Mouse (Mus musculus): Measurements from ENCODE around the gene Abcc3. TPM values are rescaled to one million over a fixed set of nuclear protein-coding genes. Genes with fewer than 3 reads are reported as not detected.

The Abcc3 gene
- polyA plus RNA-seq, 1 experiment from 2014 or later, result 0.96 TPM

DNA sequence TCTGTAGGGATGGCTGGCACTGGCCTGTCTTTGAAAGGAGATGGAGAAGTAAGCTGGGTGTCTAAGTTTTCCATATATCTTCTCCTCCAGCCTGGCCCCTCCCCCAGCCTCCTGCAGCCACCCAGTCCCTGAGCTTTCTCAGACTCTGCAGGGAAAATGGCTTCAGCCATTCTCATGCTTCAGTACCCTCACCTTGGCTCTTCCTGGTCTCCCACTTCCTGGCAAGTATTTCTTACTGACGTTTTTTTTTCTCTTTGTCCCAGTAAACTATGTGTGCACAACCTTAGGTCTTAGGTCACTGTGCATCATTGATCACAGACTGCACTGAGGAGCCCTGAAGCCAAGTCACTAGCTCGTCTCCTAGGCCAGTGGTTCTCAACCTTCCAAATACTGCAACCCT, 13.7 kb downstream of the Abcc3 start:
- 27% methylated on average over 2 of the region's 2 CpGs for WGBS

GRCm38 (mm10) chr11:94374276-94374948, 18.4 kb downstream of the Abcc3 start:
- Histone ChIP-seq H3K9me3 (no peaks in the 10 kb centered on the region), H3K4me3 (no peak overlapping the region), H3K4me1 (no peaks in the 10 kb centered on the region), H3K36me3 (no peaks in the 10 kb centered on the region), H3K4me2 (no peak overlapping the region), H3K9ac (no peak overlapping the region), H3K27ac (no peak overlapping the region), H3K27me3 (peaks cover 14% of the 10 kb centered on the region; the same call in 1 of the 2 replicates)
- no peak for ATAC-seq (ENCODE audit: insufficient number of reproducible peaks, insufficient read depth, low FRiP score, low TSS enrichment, low read depth)
- 88% methylated on average over 13 of the region's 13 CpGs for WGBS

More for the DNA sequence above, 13.7 kb downstream of the Abcc3 start:
- Histone ChIP-seq H3K4me3 (no peak overlapping the region), H3K4me2 (no peak overlapping the region), H3K27ac (no peak overlapping the region), H3K4me1 (no peaks in the 10 kb centered on the region), H3K27me3 (no peaks in the 10 kb centered on the region), H3K36me3 (no peaks in the 10 kb centered on the region), H3K9me3 (no peaks in the 10 kb centered on the region), H3K9ac (no peak overlapping the region)
- ATAC-seq (ENCODE audit: insufficient number of reproducible peaks, insufficient read depth, low FRiP score, low TSS enrichment, low read depth), result no peak

DNA sequence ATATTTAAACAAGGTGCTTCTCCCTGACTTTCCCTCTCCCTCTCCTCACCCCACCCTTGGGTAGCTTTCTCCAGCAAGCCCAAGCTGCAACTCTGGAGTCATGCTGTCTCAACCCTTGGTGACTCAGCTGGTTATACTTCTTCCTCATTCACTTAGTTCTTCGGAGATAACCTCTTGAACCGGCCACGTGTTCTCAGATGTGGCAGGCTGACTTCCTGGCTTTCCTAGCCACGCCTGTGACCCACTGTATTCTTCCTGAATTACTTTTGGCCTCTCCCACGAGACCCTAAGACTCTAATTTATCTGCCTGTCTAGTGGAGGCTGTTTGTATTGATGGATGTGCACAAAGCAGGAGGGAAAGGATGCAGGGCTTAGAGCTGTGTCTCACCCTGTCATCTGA, 22.0 kb downstream of the Abcc3 start:
- ATAC-seq (ENCODE audit: insufficient number of reproducible peaks, insufficient read depth, low FRiP score, low TSS enrichment, low read depth), result no peak
- H3K36me3 ChIP-seq, result no peaks in the 10 kb centered on the region
- 49% methylated on average over 5 of the region's 5 CpGs for WGBS
- peaks cover 14% of the 10 kb centered on the region; the same call in 1 of the 2 replicates for H3K27me3 ChIP-seq
- no peak overlapping the region for H3K27ac ChIP-seq
- H3K9me3 ChIP-seq, result no peaks in the 10 kb centered on the region
- H3K4me2 ChIP-seq, result no peak overlapping the region
- H3K4me1 ChIP-seq, result no peaks in the 10 kb centered on the region
- no peak overlapping the region for H3K4me3 ChIP-seq
- H3K9ac ChIP-seq, result no peak overlapping the region

DNA sequence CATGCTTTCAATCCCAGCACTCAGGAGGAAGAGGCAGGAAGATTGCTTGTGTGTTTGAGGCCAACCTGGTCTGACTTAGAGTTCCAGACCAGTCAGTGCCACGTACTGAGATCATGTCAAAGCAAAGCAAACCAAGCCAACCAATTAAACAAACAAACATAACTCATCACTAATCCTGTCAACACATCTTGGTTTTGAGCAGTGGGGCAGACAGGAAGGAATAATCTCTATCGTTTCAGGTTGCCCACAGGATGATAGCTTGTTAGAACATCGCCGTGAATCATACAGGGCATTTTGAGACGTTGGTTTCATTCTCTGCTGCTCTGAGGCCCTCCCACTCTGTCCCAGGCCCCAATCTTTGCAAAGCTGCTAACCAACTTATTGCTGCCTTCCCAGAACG, 22.8 kb downstream of the Abcc3 start:
- no peak overlapping the region for H3K9ac ChIP-seq
- no peaks in the 10 kb centered on the region for H3K9me3 ChIP-seq
- 80% methylated on average over 6 of the region's 6 CpGs for WGBS
- no peak overlapping the region for H3K27ac ChIP-seq
- peaks cover 14% of the 10 kb centered on the region; the same call in 1 of the 2 replicates for H3K27me3 ChIP-seq
- no peak overlapping the region for H3K4me2 ChIP-seq
- no peak for ATAC-seq (ENCODE audit: insufficient number of reproducible peaks, insufficient read depth, low FRiP score, low TSS enrichment, low read depth)
- H3K36me3 ChIP-seq, result no peaks in the 10 kb centered on the region
- no peak overlapping the region for H3K4me3 ChIP-seq
- H3K4me1 ChIP-seq, result no peaks in the 10 kb centered on the region

DNA sequence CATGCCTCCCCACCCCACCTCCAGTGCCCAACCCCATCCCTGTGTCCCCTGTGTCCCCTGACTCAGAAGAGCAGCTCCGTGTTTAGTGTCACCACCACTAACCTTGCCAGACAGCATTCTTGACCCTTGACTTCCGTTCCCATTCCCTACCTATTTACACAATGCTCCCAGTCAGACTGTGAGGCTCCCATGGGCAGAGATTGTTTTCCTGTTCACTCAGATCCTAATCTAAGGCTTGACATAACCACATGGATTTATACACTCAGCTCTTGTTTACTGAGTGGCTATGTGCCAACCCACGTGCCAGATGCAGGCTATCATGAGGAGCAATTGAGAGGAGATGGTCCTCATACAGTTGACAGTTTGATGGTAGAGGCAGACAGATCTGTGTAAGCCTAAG, 27.5 kb downstream of the Abcc3 start:
- H3K36me3 ChIP-seq, result no peaks in the 10 kb centered on the region
- H3K4me3 ChIP-seq, result no peak overlapping the region
- WGBS, result 58% methylated on average over 3 of the region's 3 CpGs
- H3K9me3 ChIP-seq, result no peaks in the 10 kb centered on the region
- H3K4me1 ChIP-seq, result 0 out of 2 replicates have a peak, but pooled peaks cover 9% of the 10 kb centered on the region
- H3K4me2 ChIP-seq, result no peak overlapping the region
- H3K9ac ChIP-seq, result no peak overlapping the region
- H3K27ac ChIP-seq, result no peak overlapping the region
- H3K27me3 ChIP-seq, result no peaks in the 10 kb centered on the region
- no peak for ATAC-seq (ENCODE audit: insufficient number of reproducible peaks, insufficient read depth, low FRiP score, low TSS enrichment, low read depth)

DNA sequence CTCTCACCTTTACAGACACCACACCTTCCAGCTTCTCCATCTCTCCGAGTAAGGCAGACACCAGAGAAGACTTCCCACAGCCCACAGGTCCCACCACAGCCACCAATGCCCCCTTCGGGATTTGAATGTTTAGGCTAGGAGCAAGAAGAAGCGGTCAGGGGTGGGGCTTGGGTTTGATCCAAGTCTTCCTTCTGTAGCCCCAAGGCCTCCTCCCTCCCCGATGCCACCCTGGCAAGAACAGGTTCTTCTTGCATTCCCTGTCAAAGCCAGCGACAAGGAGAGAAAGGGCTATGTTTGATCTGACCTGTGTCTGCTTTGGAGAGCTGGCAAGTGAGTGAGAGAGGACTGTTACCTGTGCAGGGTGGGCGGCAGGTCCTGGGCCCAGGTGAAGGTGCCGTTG, 29.1 kb downstream of the Abcc3 start:
- 69% methylated on average over 7 of the region's 7 CpGs for WGBS
- H3K27ac ChIP-seq, result no peak overlapping the region
- H3K4me3 ChIP-seq, result no peak overlapping the region
- no peaks in the 10 kb centered on the region for H3K36me3 ChIP-seq
- H3K4me2 ChIP-seq, result no peak overlapping the region
- no peak for ATAC-seq (ENCODE audit: insufficient number of reproducible peaks, insufficient read depth, low FRiP score, low TSS enrichment, low read depth)
- H3K27me3 ChIP-seq, result no peaks in the 10 kb centered on the region
- H3K4me1 ChIP-seq, result 0 out of 2 replicates have a peak, but pooled peaks cover 9% of the 10 kb centered on the region
- H3K9ac ChIP-seq, result no peak overlapping the region
- no peaks in the 10 kb centered on the region for H3K9me3 ChIP-seq

GRCm38 (mm10) chr11:94362101-94362500, 30.7 kb downstream of the Abcc3 start:
- Histone ChIP-seq H3K4me3 (no peak overlapping the region), H3K4me1 (0 out of 2 replicates have a peak, but pooled peaks cover 9% of the 10 kb centered on the region), H3K9ac (no peak overlapping the region), H3K9me3 (no peaks in the 10 kb centered on the region), H3K4me2 (no peak overlapping the region), H3K36me3 (no peaks in the 10 kb centered on the region), H3K27me3 (no peaks in the 10 kb centered on the region), H3K27ac (no peak overlapping the region)
- ATAC-seq (ENCODE audit: insufficient number of reproducible peaks, insufficient read depth, low FRiP score, low TSS enrichment, low read depth), result no peak
- WGBS, result 92% methylated on average over 5 of the region's 5 CpGs

DNA sequence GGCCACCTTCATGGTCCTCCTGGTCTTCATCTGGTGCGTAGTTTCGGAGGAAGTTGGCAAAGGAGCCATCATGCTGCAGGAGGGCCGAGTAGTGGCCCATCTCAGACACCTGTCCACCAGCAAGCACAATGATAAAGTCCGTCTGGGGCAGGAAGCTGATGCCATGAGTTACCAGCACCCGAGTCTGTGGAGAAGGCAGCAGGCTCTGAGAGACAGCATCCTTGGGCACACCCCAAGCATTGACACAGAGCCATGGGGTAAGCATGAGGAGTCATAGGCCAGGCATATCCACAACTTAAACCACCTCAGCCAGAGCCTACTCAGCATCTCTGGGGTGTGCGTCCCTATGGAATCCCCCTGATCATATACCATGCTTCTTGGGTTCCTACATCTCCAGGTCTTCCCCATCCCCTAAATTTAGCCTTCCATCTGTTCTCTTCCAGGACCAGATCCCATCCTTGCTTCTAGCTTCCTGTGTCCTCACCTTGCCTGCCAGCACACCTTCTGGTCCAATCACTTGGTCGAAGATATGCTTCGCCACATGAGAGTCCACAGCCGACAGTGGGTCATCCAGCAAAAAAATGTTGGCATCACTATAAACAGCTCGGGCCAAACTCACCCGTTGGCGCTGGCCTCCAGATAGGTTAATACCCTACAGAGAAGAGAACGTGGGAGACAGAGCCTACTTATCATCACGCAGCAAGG, 31.5 kb downstream of the Abcc3 start:
- Histone ChIP-seq H3K4me1 (0 out of 2 replicates have a peak, but pooled peaks cover 9% of the 10 kb centered on the region), H3K4me3 (no peak overlapping the region), H3K27me3 (0 out of 2 replicates have a peak, but pooled peaks cover 4% of the 10 kb centered on the region), H3K4me2 (no peak overlapping the region), H3K36me3 (no peaks in the 10 kb centered on the region), H3K9ac (no peak overlapping the region), H3K9me3 (no peaks in the 10 kb centered on the region), H3K27ac (no peak overlapping the region)
- ATAC-seq (ENCODE audit: insufficient number of reproducible peaks, insufficient read depth, low FRiP score, low TSS enrichment, low read depth), result no peak
- 90% methylated on average over 14 of the region's 14 CpGs for WGBS

- Histone ChIP-seq H3K36me3 (no peaks in the 10 kb centered on the region), H3K4me2 (no peak overlapping the region), H3K9ac (no peak overlapping the region), H3K27me3 (0 out of 2 replicates have a peak, but pooled peaks cover 4% of the 10 kb centered on the region), H3K4me1 (0 out of 2 replicates have a peak, but pooled peaks cover 9% of the 10 kb centered on the region), H3K4me3 (no peak overlapping the region), H3K9me3 (no peaks in the 10 kb centered on the region), H3K27ac (no peak overlapping the region)
- ATAC-seq (ENCODE audit: insufficient number of reproducible peaks, insufficient read depth, low FRiP score, low TSS enrichment, low read depth), result no peak
- 97% methylated on average over 12 of the region's 12 CpGs for WGBS
Measured at GRCm38 (mm10) chr11:94359168-94359567, 33.6 kb downstream of the Abcc3 start.

DNA sequence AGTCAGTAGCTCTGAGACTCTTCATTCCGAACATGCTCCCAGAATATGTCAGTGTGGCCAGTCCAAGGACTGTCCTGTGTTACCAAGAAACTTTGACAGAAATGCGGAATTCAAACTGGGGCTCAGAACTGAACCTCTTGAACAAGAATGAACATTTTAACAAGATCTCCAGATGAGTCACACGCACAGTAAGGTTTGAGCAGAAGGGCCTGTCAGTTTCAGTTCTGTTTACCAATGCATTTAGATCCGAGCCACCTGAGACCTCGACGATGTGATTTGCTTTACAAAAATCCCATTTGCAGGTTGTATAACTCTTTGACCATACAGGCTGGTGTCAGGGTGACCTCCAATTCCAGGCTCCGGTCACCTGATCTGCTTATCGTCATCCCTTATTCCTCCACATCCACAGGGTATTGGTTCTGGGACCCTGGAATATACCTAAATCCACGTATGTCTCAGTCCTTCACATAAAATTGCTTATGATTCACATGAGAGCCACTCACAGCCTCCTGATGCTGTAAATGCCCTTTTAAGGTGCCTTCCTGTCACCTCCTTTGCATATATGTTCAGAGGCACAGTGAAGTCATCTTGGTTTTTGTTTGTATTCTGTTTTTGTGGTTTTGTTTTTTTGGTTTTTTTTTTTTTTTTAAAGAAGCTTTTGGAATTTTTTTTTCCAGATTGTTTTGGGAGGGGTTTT, 37.1 kb downstream of the Abcc3 start:
- Histone ChIP-seq H3K4me2 (no peak overlapping the region), H3K4me3 (no peak overlapping the region), H3K9me3 (no peaks in the 10 kb centered on the region), H3K27ac (no peak overlapping the region), H3K4me1 (no peaks in the 10 kb centered on the region), H3K36me3 (no peaks in the 10 kb centered on the region), H3K9ac (no peak overlapping the region), H3K27me3 (0 out of 2 replicates have a peak, but pooled peaks cover 4% of the 10 kb centered on the region)
- no peak for ATAC-seq (ENCODE audit: insufficient number of reproducible peaks, insufficient read depth, low FRiP score, low TSS enrichment, low read depth)
- WGBS, result 86% methylated on average over 9 of the region's 9 CpGs

DNA sequence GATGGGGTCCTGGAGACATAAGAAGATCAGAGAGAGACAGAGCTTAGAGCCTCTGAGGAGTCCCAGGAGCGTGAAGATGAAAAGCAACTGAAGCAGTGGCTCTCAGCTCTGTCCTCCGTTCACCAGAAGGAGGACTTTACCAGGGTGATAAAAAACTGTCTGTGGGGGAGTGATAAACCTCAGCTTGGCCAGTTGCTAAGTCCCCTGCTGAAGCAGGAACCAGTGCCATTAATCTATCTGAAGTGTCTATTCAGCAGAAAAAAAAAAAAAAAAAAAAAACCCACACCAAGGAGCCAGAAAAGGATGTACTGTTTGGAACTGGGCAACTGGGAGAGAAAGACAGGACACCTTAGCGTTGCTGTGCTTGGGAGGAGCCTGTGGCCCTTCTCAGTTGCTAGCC, 41.7 kb downstream of the Abcc3 start:
- no peaks in the 10 kb centered on the region for H3K27me3 ChIP-seq
- H3K4me3 ChIP-seq, result no peak overlapping the region
- H3K9me3 ChIP-seq, result no peaks in the 10 kb centered on the region
- H3K4me2 ChIP-seq, result no peak overlapping the region
- no peak for ATAC-seq (ENCODE audit: insufficient number of reproducible peaks, insufficient read depth, low FRiP score, low TSS enrichment, low read depth)
- H3K9ac ChIP-seq, result no peak overlapping the region
- H3K27ac ChIP-seq, result no peak overlapping the region
- 36% methylated on average over 3 of the region's 3 CpGs for WGBS
- no peaks in the 10 kb centered on the region for H3K36me3 ChIP-seq
- H3K4me1 ChIP-seq, result no peaks in the 10 kb centered on the region
